Comparison of ENCODE assay signal across 8 mouse cellular contexts in genomic region chr7:16959539-16960187, GRCm38 (mm10). TPM values are rescaled to one million over a fixed set of nuclear protein-coding genes. Genes with fewer than 3 reads are reported as not detected.
DNase-seq lines count a peak whose midpoint lies in the region; ATAC-seq lines count a peak whose summit lies in the region.

TSS of gene Pnmal1 (plus strand) at chr7:16959679.

- H3K4me3 ChIP-seq in kidney, embryonic 15.5 days (replicated peaks): no peak within 1 kb of the TSS
- peak within 1 kb of the TSS; percentile 47 for H3K4me3 ChIP-seq in forebrain, embryonic 16.5 days (replicated peaks; ENCODE audit: low read length)
- peak within 1 kb of the TSS; percentile 47 for H3K4me3 ChIP-seq in midbrain, embryonic 16.5 days (ENCODE audit: low read depth, low read length)

- ATAC-seq in kidney, embryonic 15.5 days (replicated peaks; ENCODE audit: low FRiP score): peak; percentile 85
- ATAC-seq in forebrain, embryonic 16.5 days: peak; percentile 90
- peak; percentile 93 for ATAC-seq in midbrain, embryonic 16.5 days
- ATAC-seq in megakaryocyte progenitor cell, adult 5-6 weeks (replicated peaks; ENCODE audit: poor library complexity): no peak

- peaks cover 7% of the 10 kb centered on the region for H3K4me1 ChIP-seq in kidney, embryonic 15.5 days
- peaks cover 53% of the 10 kb centered on the region for H3K4me1 ChIP-seq in forebrain, embryonic 16.5 days (replicated peaks; ENCODE audit: control insufficient read depth, insufficient read depth, low read length)
- H3K4me1 ChIP-seq in midbrain, embryonic 16.5 days (ENCODE audit: control insufficient read depth, insufficient read depth, low read length): peaks cover 64% of the 10 kb centered on the region

- no peaks in the 10 kb centered on the region for H3K36me3 ChIP-seq in kidney, embryonic 15.5 days
- no peaks in the 10 kb centered on the region for H3K36me3 ChIP-seq in forebrain, embryonic 16.5 days (ENCODE audit: control insufficient read depth, insufficient read depth)
- H3K36me3 ChIP-seq in midbrain, embryonic 16.5 days (ENCODE audit: control insufficient read depth, insufficient read depth, low read length): peaks cover 6% of the 10 kb centered on the region; the same call in 1 of the 2 replicates

- peak within 1 kb of the TSS; percentile 39 for H3K4me2 ChIP-seq in kidney, embryonic 15.5 days
- peak within 1 kb of the TSS; percentile 67 for H3K4me2 ChIP-seq in forebrain, embryonic 16.5 days (ENCODE audit: low read length)
- H3K4me2 ChIP-seq in midbrain, embryonic 16.5 days (ENCODE audit: low read length): peak within 1 kb of the TSS; percentile 79

- DNase-seq in kidney, adult 18-20 months: no peak
- peak; percentile 86 to 93 for DNase-seq in cerebellum, adult 18-20 months
- DNase-seq in layer of hippocampus, postnatal 10 days (ENCODE audit: low spot score in 2 of 2): peak; percentile 84 to 88
- no peak for DNase-seq in spleen, postnatal 36 days (ENCODE audit: low spot score in 2 of 2)

- 11% methylated on average over 17 of the region's 17 CpGs for WGBS in kidney, embryonic 15.5 days
- 4% methylated on average over 17 of the region's 17 CpGs for WGBS in forebrain, embryonic 16.5 days
- 4% methylated on average over 17 of the region's 17 CpGs for WGBS in midbrain, embryonic 16.5 days

- no peak within 1 kb of the TSS for H3K9ac ChIP-seq in kidney, embryonic 15.5 days
- peak within 1 kb of the TSS; percentile 60 for H3K9ac ChIP-seq in forebrain, embryonic 16.5 days (replicated peaks; ENCODE audit: low read depth, low read length)
- H3K9ac ChIP-seq in midbrain, embryonic 16.5 days (ENCODE audit: low read depth, low read length): peak within 1 kb of the TSS; percentile 70

- no peaks in the 10 kb centered on the region for H3K27me3 ChIP-seq in kidney, embryonic 15.5 days
- H3K27me3 ChIP-seq in forebrain, embryonic 16.5 days (replicated peaks; ENCODE audit: control insufficient read depth, insufficient read depth, low read length): no peaks in the 10 kb centered on the region
- H3K27me3 ChIP-seq in midbrain, embryonic 16.5 days (ENCODE audit: control insufficient read depth, insufficient read depth, low read depth, low read length): no peaks in the 10 kb centered on the region

- H3K9me3 ChIP-seq in kidney, embryonic 15.5 days (replicated peaks): no peaks in the 10 kb centered on the region
- H3K9me3 ChIP-seq in forebrain, embryonic 16.5 days (ENCODE audit: control insufficient read depth, low read length): no peaks in the 10 kb centered on the region
- H3K9me3 ChIP-seq in midbrain, embryonic 16.5 days (replicated peaks; ENCODE audit: control insufficient read depth, low read length, poor library complexity, severe bottlenecking): no peaks in the 10 kb centered on the region

- no peak within 1 kb of the TSS for H3K27ac ChIP-seq in kidney, embryonic 15.5 days
- peak within 1 kb of the TSS; percentile 90 for H3K27ac ChIP-seq in forebrain, embryonic 16.5 days (ENCODE audit: low read length)
- H3K27ac ChIP-seq in midbrain, embryonic 16.5 days (ENCODE audit: low read length): peak within 1 kb of the TSS; percentile 96

RNA-seq across cellular contexts. Expression of gene Pnmal1, which starts in this region (rescaled TPM):
- 0.58 and 0.90 TPM in 2 replicates for polyA plus RNA-seq in kidney, embryonic 15.5 days (2015; fragmentation: Nextera tagmentation; extraction: Ambion mirVana)
- polyA plus RNA-seq in forebrain, embryonic 16.5 days (2015; fragmentation: Nextera tagmentation; extraction: Ambion mirVana): 50.1 and 60.9 TPM in 2 replicates
- total RNA-seq in layer of hippocampus, postnatal 10 days (2021): 10 to 100 TPM; 59.8 to 62.2 TPM
- 83.1 and 89.5 TPM in 2 replicates for polyA plus RNA-seq in midbrain, embryonic 16.5 days (2015; fragmentation: Nextera tagmentation; extraction: Ambion mirVana)
- not detected in 2 replicates for total RNA-seq in megakaryocyte progenitor cell, adult 5-6 weeks (2015)
- not detected in 2 replicates for total RNA-seq in megakaryocyte progenitor cell, adult 5-6 weeks (2017)

Comparison
In these comparisons a context has a peak if more than half of its experiments do, and no peak if none do; other contexts are left out.
1. RNA of gene Pnmal1 (total RNA-seq): 59.8 to 62.2 TPM in layer of hippocampus, postnatal 10 days; not detected in megakaryocyte progenitor cell, adult 5-6 weeks; every median in the first group is over 10 times any median in the second.
2. RNA of gene Pnmal1 (polyA plus RNA-seq): 83.1 to 89.5 TPM in midbrain, embryonic 16.5 days and 50.1 to 60.9 TPM in forebrain, embryonic 16.5 days; 0.58 to 0.90 TPM in kidney, embryonic 15.5 days; every median in the first group is over 10 times any median in the second.
3. Peak in ATAC-seq and H3K4me2 ChIP-seq in kidney, embryonic 15.5 days; RNA of the gene not detected or under 1 TPM.
4. DNase-seq: peak in cerebellum, adult 18-20 months (2 of 2) and layer of hippocampus, postnatal 10 days (2 of 2); none in kidney, adult 18-20 months (single experiment) and spleen, postnatal 36 days (0 of 2).
5. Peak in every context shown above with its lines, with median percentiles within 50 percentile points of each other: H3K4me2 ChIP-seq.